Mouse (Mus musculus): ENCODE data around the gene Olfr850. TPM values are rescaled to one million over a fixed set of nuclear protein-coding genes. Genes with fewer than 3 reads are reported as not detected.

The Olfr850 gene
- not detected in 2 replicates for total RNA-seq (2015; ENCODE audit: low replicate concordance)
- not detected in 2 replicates for total RNA-seq (2017; ENCODE audit: low replicate concordance)

- no peak for ATAC-seq (replicated peaks; ENCODE audit: low FRiP score, poor library complexity, severe bottlenecking)
Measured at GRCm38 (mm10) chr9:19478148-19478547, at the start of gene Olfr850. Gene Olfr850 (minus strand): TSS chr9:19478248.

- ATAC-seq (replicated peaks; ENCODE audit: low FRiP score, poor library complexity, severe bottlenecking) = no peak
Measured at GRCm38 (mm10) chr9:19492995-19493394, 14.9 kb upstream of the Olfr850 start, which contains the start of gene Olfr851. Gene Olfr851 (plus strand): TSS chr9:19493295.

GRCm38 (mm10) chr9:19439966-19440365 lies 38.1 kb downstream of the Olfr850 start, which contains the start of gene Olfr849:
Gene Olfr849 (plus strand): TSS chr9:19440266.
- ATAC-seq (replicated peaks; ENCODE audit: low FRiP score, poor library complexity, severe bottlenecking) = no peak

Other genes with a start within 250 kb of the Olfr850 start
- gene Olfr843, start 226.3 kb downstream of the Olfr850 start, total RNA-seq (2015; ENCODE audit: low replicate concordance) = not detected in 2 replicates
- not detected in 2 replicates for gene Olfr843, start 226.3 kb downstream of the Olfr850 start, total RNA-seq (2017; ENCODE audit: low replicate concordance)
- gene Olfr844, start 161.9 kb downstream of the Olfr850 start, total RNA-seq (2015; ENCODE audit: low replicate concordance) = not detected in 2 replicates
- gene Olfr844, start 161.9 kb downstream of the Olfr850 start, total RNA-seq (2017; ENCODE audit: low replicate concordance) = not detected in 2 replicates
- gene Olfr845, start 141.8 kb downstream of the Olfr850 start, total RNA-seq (2015; ENCODE audit: low replicate concordance) = not detected in 2 replicates
- gene Olfr845, start 141.8 kb downstream of the Olfr850 start, total RNA-seq (2017; ENCODE audit: low replicate concordance) = not detected in 2 replicates
- gene Olfr846, start 114.2 kb downstream of the Olfr850 start, total RNA-seq (2015; ENCODE audit: low replicate concordance) = not detected in 2 replicates
- gene Olfr846, start 114.2 kb downstream of the Olfr850 start, total RNA-seq (2017; ENCODE audit: low replicate concordance) = not detected in 2 replicates
- not detected in 2 replicates for gene Olfr847, start 99.6 kb downstream of the Olfr850 start, total RNA-seq (2015; ENCODE audit: low replicate concordance)
- not detected in 2 replicates for gene Olfr847, start 99.6 kb downstream of the Olfr850 start, total RNA-seq (2017; ENCODE audit: low replicate concordance)
- not detected in 2 replicates for gene Olfr849, start 38.0 kb downstream of the Olfr850 start, total RNA-seq (2015; ENCODE audit: low replicate concordance)
- not detected in 2 replicates for gene Olfr849, start 38.0 kb downstream of the Olfr850 start, total RNA-seq (2017; ENCODE audit: low replicate concordance)
- gene Olfr851, start 15.0 kb upstream of the Olfr850 start, total RNA-seq (2015; ENCODE audit: low replicate concordance) = not detected in 2 replicates
- gene Olfr851, start 15.0 kb upstream of the Olfr850 start, total RNA-seq (2017; ENCODE audit: low replicate concordance) = not detected in 2 replicates
- not detected in 2 replicates for gene Olfr853, start 62.8 kb upstream of the Olfr850 start, total RNA-seq (2015; ENCODE audit: low replicate concordance)
- not detected in 2 replicates for gene Olfr853, start 62.8 kb upstream of the Olfr850 start, total RNA-seq (2017; ENCODE audit: low replicate concordance)
- not detected in 2 replicates for gene Olfr854, start 89.1 kb upstream of the Olfr850 start, total RNA-seq (2015; ENCODE audit: low replicate concordance)
- not detected in 2 replicates for gene Olfr854, start 89.1 kb upstream of the Olfr850 start, total RNA-seq (2017; ENCODE audit: low replicate concordance)
- gene Olfr855, start 104.4 kb upstream of the Olfr850 start, total RNA-seq (2015; ENCODE audit: low replicate concordance) = not detected in 2 replicates
- not detected in 2 replicates for gene Olfr855, start 104.4 kb upstream of the Olfr850 start, total RNA-seq (2017; ENCODE audit: low replicate concordance)
- gene Zfp317, start 143.9 kb upstream of the Olfr850 start, total RNA-seq (2015; ENCODE audit: low replicate concordance) = 5.8 and 7.5 TPM in 2 replicates
- gene Zfp317, start 143.9 kb upstream of the Olfr850 start, total RNA-seq (2017; ENCODE audit: low replicate concordance) = 4.3 and 11.3 TPM in 2 replicates
- gene Olfr857, start 231.2 kb upstream of the Olfr850 start, total RNA-seq (2015; ENCODE audit: low replicate concordance) = not detected in 2 replicates
- gene Olfr857, start 231.2 kb upstream of the Olfr850 start, total RNA-seq (2017; ENCODE audit: low replicate concordance) = not detected in 2 replicates